Mouse (Mus musculus) liver, embryonic 13.5 days (tissue): Measurements from ENCODE around the gene Babam2. TPM values are rescaled to one million over a fixed set of nuclear protein-coding genes. Genes with fewer than 3 reads are reported as not detected.

Experiments
- ATAC-seq: fragments of 200-750 bp; cut with Nextera tagmentation; 2 replicates; pipeline ENCODE4 v1.8.0; 2017; ENCODE audit warnings: low read depth, mild to moderate bottlenecking, moderate number of reproducible peaks, moderate library complexity
- DNase-seq: peaks from one replicate; pipeline ENCODE4 v3.0.0; 2022
- H3K27ac ChIP-seq: fragments of 300-500 bp; sonication (generic); 2 replicates; pipeline ENCODE4 v1.5.1; 2015; ENCODE audit warnings: moderate library complexity, mild to moderate bottlenecking, inconsistent platforms
- H3K27me3 ChIP-seq: fragments of 300-500 bp; sonication (generic); 2 replicates; pipeline ENCODE4 v1.6.1; 2015; ENCODE audit warnings: mild to moderate bottlenecking, inconsistent platforms
- H3K36me3 ChIP-seq: fragments of 300-500 bp; sonication (generic); 2 replicates; pipeline ENCODE4 v1.6.1; 2015; ENCODE audit warnings: mild to moderate bottlenecking, inconsistent platforms
- H3K4me1 ChIP-seq: fragments of 300-500 bp; sonication (generic); replicated peaks from 2 replicates; pipeline ENCODE4 v1.6.1; 2015; ENCODE audit warnings: inconsistent platforms
- H3K4me2 ChIP-seq: fragments of 300-500 bp; sonication (generic); 2 replicates; pipeline ENCODE4 v1.6.1; 2015; ENCODE audit warnings: inconsistent platforms, mild to moderate bottlenecking, moderate library complexity
- H3K4me3 ChIP-seq: fragments of 300-500 bp; sonication (generic); replicated peaks from 2 replicates; pipeline ENCODE4 v1.5.1; 2015; ENCODE audit warnings: mild to moderate bottlenecking, inconsistent platforms
- H3K9ac ChIP-seq: fragments of 300-500 bp; sonication (generic); 2 replicates; pipeline ENCODE4 v1.6.1; 2015; ENCODE audit warnings: mild to moderate bottlenecking, inconsistent platforms
- H3K9me3 ChIP-seq: fragments of 300-500 bp; sonication (generic); replicated peaks from 2 replicates; pipeline ENCODE4 v1.6.1; 2016; ENCODE audit warnings: inconsistent platforms
- WGBS: fragments of 180-500 bp; shearing (Covaris S2); methylation state at CpG from one replicate; pipeline ENCODE4 v1.1.7; 2015; ENCODE audit not compliant: insufficient replicate concordance; 5-methylcytosine and 5-hydroxymethylcytosine counted together
- polyA plus RNA-seq: library from polyadenylated mRNA; unstranded; fragments of >200 nt; fragmentation: Nextera tagmentation; extraction: Ambion mirVana; gene quantifications from 2 replicates; pipeline ENCODE4 v1.2.1, GENCODE M21; 2015

Gene Babam2
- polyA plus RNA-seq, 1 experiment from 2014 or later = 37.1 TPM

GRCm38 (mm10) chr5:32001771-32002170 is 304.3 kb downstream of the Babam2 start:
- no peaks in the 10 kb centered on the region for H3K27me3 ChIP-seq
- no peak overlapping the region for H3K27ac ChIP-seq
- ATAC-seq (no peak), DNase-seq (no peak)
- 23% methylated on average over 3 of the region's 3 CpGs for WGBS
- H3K9me3 ChIP-seq = no peaks in the 10 kb centered on the region
- no peak overlapping the region for H3K4me3 ChIP-seq
- no peak overlapping the region for H3K9ac ChIP-seq
- H3K4me2 ChIP-seq = no peak overlapping the region
- no peaks in the 10 kb centered on the region for H3K36me3 ChIP-seq
- no peaks in the 10 kb centered on the region for H3K4me1 ChIP-seq

- no peak for DNase-seq
- 81% methylated on average over 3 of the region's 3 CpGs for WGBS
Observed at GRCm38 (mm10) chr5:32008401-32008800, 310.9 kb downstream of the Babam2 start.

DNA sequence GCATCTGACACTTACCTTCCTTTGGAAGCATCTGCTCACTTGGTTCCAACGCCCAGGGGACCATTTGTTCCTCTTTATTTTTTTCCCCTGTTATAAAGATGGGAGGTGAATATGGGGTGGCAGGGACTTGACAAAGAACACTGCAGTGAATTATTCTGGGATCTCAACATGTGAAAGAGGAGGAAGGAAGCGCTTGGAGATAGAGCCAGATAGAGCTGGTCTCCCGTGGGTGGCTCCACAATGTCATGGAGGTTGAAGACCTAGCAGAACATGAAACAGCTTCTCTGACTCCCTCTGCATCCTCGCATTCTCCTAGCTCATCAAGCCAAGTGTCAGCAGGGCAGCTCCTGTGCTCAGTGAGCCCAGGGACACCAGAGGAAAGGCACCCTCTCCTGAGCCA is 312.6 kb downstream of the Babam2 start:
- Histone ChIP-seq H3K27ac (no peak overlapping the region), H3K9me3 (no peaks in the 10 kb centered on the region), H3K4me1 (no peaks in the 10 kb centered on the region), H3K27me3 (no peaks in the 10 kb centered on the region), H3K4me3 (no peak overlapping the region), H3K9ac (no peak overlapping the region), H3K36me3 (no peaks in the 10 kb centered on the region), H3K4me2 (no peak overlapping the region)
- WGBS = 60% methylated on average over 4 of the region's 4 CpGs
- ATAC-seq = no peak
- no peak for DNase-seq

More at GRCm38 (mm10) chr5:32008401-32008800, 310.9 kb downstream of the Babam2 start:
- Histone ChIP-seq H3K9me3 (no peaks in the 10 kb centered on the region), H3K27me3 (no peaks in the 10 kb centered on the region), H3K9ac (no peak overlapping the region), H3K4me1 (no peaks in the 10 kb centered on the region), H3K4me2 (no peak overlapping the region), H3K4me3 (no peak overlapping the region), H3K27ac (no peak overlapping the region), H3K36me3 (no peaks in the 10 kb centered on the region)
- ATAC-seq = no peak

GRCm38 (mm10) chr5:32013053-32013452 is 315.6 kb downstream of the Babam2 start:
- H3K9me3 ChIP-seq = no peaks in the 10 kb centered on the region
- H3K9ac ChIP-seq = no peak overlapping the region
- H3K27ac ChIP-seq = no peak overlapping the region
- WGBS = 53% methylated on average over 2 of the region's 2 CpGs
- no peak overlapping the region for H3K4me3 ChIP-seq
- no peaks in the 10 kb centered on the region for H3K4me1 ChIP-seq
- H3K27me3 ChIP-seq = no peaks in the 10 kb centered on the region
- DNase-seq (no peak), ATAC-seq (no peak)
- H3K4me2 ChIP-seq = no peak overlapping the region
- H3K36me3 ChIP-seq = no peaks in the 10 kb centered on the region

GRCm38 (mm10) chr5:32014786-32015185 is 317.3 kb downstream of the Babam2 start:
- no peaks in the 10 kb centered on the region for H3K27me3 ChIP-seq
- H3K4me3 ChIP-seq = no peak overlapping the region
- H3K27ac ChIP-seq = no peak overlapping the region
- ATAC-seq (no peak), DNase-seq (no peak)
- 81% methylated on average over 7 of the region's 7 CpGs for WGBS
- H3K4me1 ChIP-seq = no peaks in the 10 kb centered on the region
- no peaks in the 10 kb centered on the region for H3K9me3 ChIP-seq
- no peak overlapping the region for H3K4me2 ChIP-seq
- no peaks in the 10 kb centered on the region for H3K36me3 ChIP-seq
- H3K9ac ChIP-seq = no peak overlapping the region

DNA sequence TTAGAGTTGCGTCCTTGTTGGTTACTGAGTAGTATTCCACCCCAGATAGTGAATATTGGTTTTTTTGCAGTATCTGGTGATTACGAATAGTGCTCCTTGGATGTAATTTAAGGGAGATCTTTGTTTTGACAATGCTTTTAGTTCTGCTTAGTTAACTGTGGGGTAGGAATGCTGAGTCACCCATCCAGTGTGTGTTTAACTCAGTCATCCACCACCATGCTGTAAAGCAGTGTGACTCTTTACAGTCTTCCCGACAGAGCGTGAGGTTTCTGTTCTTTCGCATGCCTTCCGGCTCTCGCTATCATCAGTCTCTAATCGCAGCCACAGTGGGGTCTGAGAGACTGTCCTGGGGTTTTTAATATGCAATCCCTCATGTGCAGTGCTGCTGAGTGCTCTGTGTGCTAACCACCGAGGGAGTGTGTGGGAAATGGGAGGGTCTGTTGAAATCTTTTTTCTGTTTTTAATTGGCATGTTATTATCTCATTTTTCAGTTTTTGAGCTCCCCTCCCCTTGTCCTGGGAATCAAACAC is 318.5 kb downstream of the Babam2 start:
- H3K9ac ChIP-seq = no peak overlapping the region
- ATAC-seq (no peak), DNase-seq (no peak)
- 62% methylated on average over 9 of the region's 9 CpGs for WGBS
- no peaks in the 10 kb centered on the region for H3K9me3 ChIP-seq
- H3K36me3 ChIP-seq = no peaks in the 10 kb centered on the region
- H3K27me3 ChIP-seq = no peaks in the 10 kb centered on the region
- H3K4me1 ChIP-seq = no peaks in the 10 kb centered on the region
- no peak overlapping the region for H3K4me2 ChIP-seq
- H3K27ac ChIP-seq = no peak overlapping the region
- H3K4me3 ChIP-seq = no peak overlapping the region

GRCm38 (mm10) chr5:32017686-32018085 is 320.2 kb downstream of the Babam2 start:
- H3K9ac ChIP-seq = no peak overlapping the region
- ATAC-seq (no peak), DNase-seq (no peak)
- H3K4me3 ChIP-seq = no peak overlapping the region
- 69% methylated on average over 3 of the region's 3 CpGs for WGBS
- H3K4me2 ChIP-seq = no peak overlapping the region
- no peaks in the 10 kb centered on the region for H3K36me3 ChIP-seq
- no peak overlapping the region for H3K27ac ChIP-seq
- H3K9me3 ChIP-seq = no peaks in the 10 kb centered on the region
- H3K4me1 ChIP-seq = no peaks in the 10 kb centered on the region
- H3K27me3 ChIP-seq = no peaks in the 10 kb centered on the region

DNA sequence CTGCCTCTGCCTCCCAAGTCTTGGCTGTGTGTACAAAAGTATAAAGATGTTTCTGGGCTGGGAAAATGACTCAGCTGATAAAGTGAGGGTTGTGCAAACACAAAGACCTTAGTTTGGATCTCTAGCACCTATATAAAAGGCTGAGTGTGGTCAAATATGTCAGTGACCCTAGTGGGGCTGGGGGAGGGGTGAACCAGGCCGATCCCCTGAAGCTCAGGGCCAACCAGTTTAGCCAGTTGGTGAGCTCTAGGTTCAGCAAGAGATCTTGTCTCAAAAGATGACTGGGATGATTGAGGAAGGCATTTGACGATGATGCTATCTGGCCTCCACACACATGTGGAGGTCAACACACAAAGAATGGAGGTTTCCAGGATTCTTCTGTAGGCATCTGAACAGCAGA is 320.8 kb downstream of the Babam2 start:
- DNase-seq (no peak), ATAC-seq (no peak)
- WGBS = 76% methylated on average over 2 of the region's 2 CpGs
- H3K9me3 ChIP-seq = no peaks in the 10 kb centered on the region
- no peak overlapping the region for H3K27ac ChIP-seq
- H3K36me3 ChIP-seq = no peaks in the 10 kb centered on the region
- H3K4me2 ChIP-seq = no peak overlapping the region
- no peaks in the 10 kb centered on the region for H3K27me3 ChIP-seq
- no peak overlapping the region for H3K4me3 ChIP-seq
- no peak overlapping the region for H3K9ac ChIP-seq
- H3K4me1 ChIP-seq = no peaks in the 10 kb centered on the region

- 63% methylated on average over 3 of the region's 3 CpGs for WGBS
- Histone ChIP-seq H3K9me3 (no peaks in the 10 kb centered on the region), H3K27ac (no peak overlapping the region), H3K27me3 (no peaks in the 10 kb centered on the region), H3K36me3 (no peaks in the 10 kb centered on the region), H3K9ac (no peak overlapping the region), H3K4me3 (no peak overlapping the region), H3K4me2 (no peak overlapping the region), H3K4me1 (peaks cover 10% of the 10 kb centered on the region)
- DNase-seq (no peak), ATAC-seq (no peak)
Observed at GRCm38 (mm10) chr5:32029834-32030433, 332.4 kb downstream of the Babam2 start.

DNA sequence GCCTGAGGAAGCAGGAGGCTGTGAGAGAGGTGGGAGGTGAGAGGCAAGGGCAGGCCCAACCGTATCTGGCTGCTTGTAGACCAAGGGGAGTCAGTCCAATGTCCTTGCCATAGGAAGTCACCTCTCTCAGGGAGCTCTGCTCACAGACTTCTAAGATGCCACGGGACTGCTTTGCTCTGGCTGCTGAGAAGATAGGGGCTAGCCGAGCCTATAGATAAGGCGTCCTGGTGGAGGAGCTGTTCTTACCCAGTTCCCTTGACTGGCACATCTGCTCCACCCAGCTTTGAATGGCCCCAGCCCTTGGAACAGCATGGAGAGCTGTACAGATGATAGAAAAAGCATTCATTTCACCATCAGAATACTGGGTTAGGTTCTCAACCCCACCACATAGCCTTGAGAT is 335.7 kb downstream of the Babam2 start:
- 9% methylated on average over 4 of the region's 4 CpGs for WGBS
- H3K9me3 ChIP-seq = no peaks in the 10 kb centered on the region
- peak; percentile 15 for DNase-seq
- no peak overlapping the region for H3K4me2 ChIP-seq
- peaks cover 10% of the 10 kb centered on the region for H3K4me1 ChIP-seq
- H3K27ac ChIP-seq = no peak overlapping the region
- peak; percentile 65; the same call in 1 of the 2 replicates for ATAC-seq
- H3K4me3 ChIP-seq = no peak overlapping the region
- H3K27me3 ChIP-seq = no peaks in the 10 kb centered on the region
- no peaks in the 10 kb centered on the region for H3K36me3 ChIP-seq
- H3K9ac ChIP-seq = no peak overlapping the region

- H3K9ac ChIP-seq = no peak overlapping the region
- no peaks in the 10 kb centered on the region for H3K36me3 ChIP-seq
- DNase-seq (no peak), ATAC-seq (no peak)
- no peaks in the 10 kb centered on the region for H3K27me3 ChIP-seq
- H3K27ac ChIP-seq = no peak overlapping the region
- H3K4me3 ChIP-seq = no peak overlapping the region
- H3K9me3 ChIP-seq = no peaks in the 10 kb centered on the region
- peaks cover 10% of the 10 kb centered on the region for H3K4me1 ChIP-seq
- no peak overlapping the region for H3K4me2 ChIP-seq
Observed at GRCm38 (mm10) chr5:32033621-32034020, 336.1 kb downstream of the Babam2 start.

DNA sequence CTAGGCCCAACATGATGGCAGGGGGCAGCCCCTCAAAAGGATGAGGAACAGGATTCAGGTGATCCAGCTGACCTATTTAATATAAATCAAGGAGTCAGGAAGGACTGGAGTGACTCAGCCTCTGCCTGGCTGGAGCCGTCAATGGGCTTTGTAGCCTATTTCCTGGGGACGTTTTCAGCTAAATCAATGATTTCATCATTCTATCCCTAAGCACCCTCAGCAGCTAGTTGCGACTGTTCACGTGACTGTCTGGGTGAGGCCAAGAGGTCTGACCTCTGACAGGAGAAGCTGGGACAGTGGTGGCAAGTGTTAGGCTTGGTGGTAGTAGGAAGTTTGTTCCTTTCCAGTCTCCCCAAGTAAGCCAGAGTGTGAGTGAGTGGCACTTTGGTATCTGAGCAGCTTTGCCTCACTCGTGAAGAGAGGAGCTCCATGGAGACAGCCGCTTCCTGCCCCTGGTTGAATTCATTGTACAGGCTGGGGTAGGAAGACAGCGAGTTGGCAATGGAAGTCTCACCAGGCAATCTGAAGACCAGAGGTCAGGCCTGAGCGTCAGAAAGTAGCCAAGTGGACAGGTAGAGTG is 337.1 kb downstream of the Babam2 start:
- Histone ChIP-seq H3K4me3 (no peak overlapping the region), H3K4me1 (peaks cover 10% of the 10 kb centered on the region), H3K4me2 (no peak overlapping the region), H3K36me3 (no peaks in the 10 kb centered on the region), H3K27me3 (no peaks in the 10 kb centered on the region), H3K9me3 (no peaks in the 10 kb centered on the region), H3K9ac (no peak overlapping the region), H3K27ac (no peak overlapping the region)
- no peak for DNase-seq
- WGBS = 71% methylated on average over 8 of the region's 8 CpGs
- ATAC-seq = no peak
